Mouse (Mus musculus): Measurements from ENCODE around the gene Lrrc46. TPM values are rescaled to one million over a fixed set of nuclear protein-coding genes. Genes with fewer than 3 reads are reported as not detected.
A peak's percentile ranks its signal among the peaks of the same experiment; 100 is the strongest.

Lrrc46 gene
- polyA plus RNA-seq, 1 experiment from 2014 or later = 1.5 TPM

DNA sequence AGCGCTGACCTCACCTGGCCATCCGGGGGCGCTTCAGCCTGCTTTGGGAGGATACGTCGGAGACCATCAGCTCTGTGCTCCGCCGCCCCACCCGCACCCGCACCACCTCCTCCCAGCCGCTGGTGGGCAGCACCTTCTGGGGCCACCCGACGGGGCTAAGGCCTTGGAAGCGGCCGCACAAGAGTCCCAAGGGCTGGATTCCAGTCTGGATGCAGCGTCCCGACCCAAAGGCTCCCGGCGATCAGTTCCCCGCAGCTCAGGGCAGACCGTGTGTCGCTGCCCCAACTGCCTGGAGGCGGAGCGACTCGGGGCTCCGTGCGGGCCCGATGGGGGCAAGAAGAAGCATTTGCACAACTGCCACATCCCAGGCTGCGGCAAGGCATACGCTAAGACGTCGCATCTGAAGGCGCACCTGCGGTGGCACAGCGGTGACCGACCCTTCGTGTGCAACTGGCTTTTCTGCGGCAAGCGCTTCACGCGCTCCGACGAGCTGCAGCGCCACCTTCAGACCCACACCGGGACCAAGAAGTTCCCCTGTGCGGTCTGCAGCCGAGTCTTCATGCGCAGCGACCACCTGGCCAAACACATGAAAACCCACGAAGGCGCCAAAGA, 19.2 kb downstream of the Lrrc46 start:
- no peaks in the 10 kb centered on the region for H3K9me3 ChIP-seq (ENCODE audit: low read depth, low read length)
- DNase-seq (peak; percentile 87), ATAC-seq (ENCODE audit: insufficient read depth) (peak; percentile 48)
- H3K27me3 ChIP-seq (ENCODE audit: insufficient read depth, low read length) = peaks cover 69% of the 10 kb centered on the region
- peaks cover 20% of the 10 kb centered on the region for H3K4me1 ChIP-seq (ENCODE audit: insufficient read depth)
- peak overlapping the region; percentile 88 for H3K4me2 ChIP-seq
- H3K36me3 ChIP-seq (ENCODE audit: insufficient read depth) = no peaks in the 10 kb centered on the region
- WGBS = under 1% methylated on average over 50 of the region's 50 CpGs
- peak; percentile 81 for TF ChIP-seq CTCF (IDR thresholded peaks at IDR 0.05; ENCODE audit: low read depth)
- peak overlapping the region; percentile 52 for H3K4me3 ChIP-seq (ENCODE audit: low read depth, low read length)
- H3K27ac ChIP-seq (ENCODE audit: low read depth) = no peak overlapping the region
- H3K9ac ChIP-seq = peak overlapping the region; percentile 54

DNA sequence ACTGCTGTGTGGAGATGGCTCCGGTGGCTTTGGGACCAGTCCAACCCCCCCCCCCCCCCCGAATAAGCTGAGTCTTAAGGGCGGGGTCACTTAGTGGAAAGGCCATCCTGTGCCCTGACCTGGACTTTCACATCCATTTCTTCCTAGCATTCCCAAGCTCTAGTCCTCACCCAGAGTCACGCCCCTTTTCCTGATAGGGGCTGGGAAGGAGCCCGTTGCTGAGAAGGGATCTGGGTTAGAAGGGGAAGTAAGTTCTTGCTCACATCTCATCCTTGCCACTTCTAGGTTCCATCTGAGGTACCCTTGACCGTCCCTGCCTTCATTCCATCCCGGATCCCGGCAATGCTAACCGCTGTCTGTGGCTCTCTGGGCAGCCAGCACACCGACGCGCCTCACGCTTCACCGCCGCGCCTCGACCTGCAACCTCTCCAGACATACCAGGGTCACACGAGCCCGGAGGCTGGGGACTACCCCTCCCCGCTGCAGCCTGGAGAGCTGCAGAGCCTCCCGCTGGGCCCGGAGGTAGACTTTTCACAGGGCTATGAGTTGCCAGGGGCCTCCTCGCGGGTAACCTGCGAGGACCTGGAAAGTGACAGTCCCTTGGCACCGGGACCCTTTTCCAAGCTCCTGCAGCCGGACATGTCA, 20.0 kb downstream of the Lrrc46 start:
- peak overlapping the region; percentile 88 for H3K4me2 ChIP-seq
- peak; percentile 34 for DNase-seq
- no peaks in the 10 kb centered on the region for H3K36me3 ChIP-seq (ENCODE audit: insufficient read depth)
- H3K4me3 ChIP-seq (ENCODE audit: low read depth, low read length) = peak overlapping the region; percentile 52
- H3K9ac ChIP-seq = no peak overlapping the region; the same call in 1 of the 2 replicates
- no peak for ATAC-seq (ENCODE audit: insufficient read depth)
- H3K9me3 ChIP-seq (ENCODE audit: low read depth, low read length) = no peaks in the 10 kb centered on the region
- peaks cover 20% of the 10 kb centered on the region for H3K4me1 ChIP-seq (ENCODE audit: insufficient read depth)
- WGBS = 2% methylated on average over 27 of the region's 27 CpGs
- H3K27me3 ChIP-seq (ENCODE audit: insufficient read depth, low read length) = peaks cover 77% of the 10 kb centered on the region
- TF ChIP-seq CTCF (IDR thresholded peaks at IDR 0.05; ENCODE audit: low read depth) = no peak
- H3K27ac ChIP-seq (ENCODE audit: low read depth) = no peak overlapping the region

DNA sequence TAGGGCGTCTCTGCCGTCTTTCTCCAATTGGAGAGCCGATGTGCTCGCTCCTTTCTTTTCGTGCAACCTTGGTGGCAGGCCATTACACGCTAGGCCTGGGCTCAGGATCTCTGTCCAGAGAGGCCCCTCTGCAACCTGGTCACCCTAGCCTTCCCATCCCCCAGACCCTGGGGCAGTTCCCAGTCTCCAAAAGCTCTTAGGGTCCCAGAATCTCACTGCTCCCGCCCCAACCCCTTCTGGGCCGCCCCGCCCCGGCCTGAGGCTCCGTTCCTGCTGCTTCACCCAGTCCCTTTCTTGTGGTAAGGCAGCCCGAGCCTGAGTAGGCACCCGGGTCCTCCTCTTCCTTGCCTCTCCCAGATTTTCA, 21.9 kb downstream of the Lrrc46 start:
- DNase-seq (peak; percentile 17), ATAC-seq (ENCODE audit: insufficient read depth) (no peak)
- no peak overlapping the region for H3K9ac ChIP-seq
- no peaks in the 10 kb centered on the region for H3K9me3 ChIP-seq (ENCODE audit: low read depth, low read length)
- H3K27me3 ChIP-seq (ENCODE audit: insufficient read depth, low read length) = peaks cover 89% of the 10 kb centered on the region
- peak overlapping the region; percentile 67 for H3K4me2 ChIP-seq
- no peaks in the 10 kb centered on the region for H3K36me3 ChIP-seq (ENCODE audit: insufficient read depth)
- peak overlapping the region; percentile 38; the same call in 1 of the 2 replicates for H3K4me3 ChIP-seq (ENCODE audit: low read depth, low read length)
- peaks cover 10% of the 10 kb centered on the region; the same call in 1 of the 2 replicates for H3K4me1 ChIP-seq (ENCODE audit: insufficient read depth)
- TF ChIP-seq CTCF (IDR thresholded peaks at IDR 0.05; ENCODE audit: low read depth) = no peak
- no peak overlapping the region for H3K27ac ChIP-seq (ENCODE audit: low read depth)
- 14% methylated on average over 13 of the region's 13 CpGs for WGBS

DNA sequence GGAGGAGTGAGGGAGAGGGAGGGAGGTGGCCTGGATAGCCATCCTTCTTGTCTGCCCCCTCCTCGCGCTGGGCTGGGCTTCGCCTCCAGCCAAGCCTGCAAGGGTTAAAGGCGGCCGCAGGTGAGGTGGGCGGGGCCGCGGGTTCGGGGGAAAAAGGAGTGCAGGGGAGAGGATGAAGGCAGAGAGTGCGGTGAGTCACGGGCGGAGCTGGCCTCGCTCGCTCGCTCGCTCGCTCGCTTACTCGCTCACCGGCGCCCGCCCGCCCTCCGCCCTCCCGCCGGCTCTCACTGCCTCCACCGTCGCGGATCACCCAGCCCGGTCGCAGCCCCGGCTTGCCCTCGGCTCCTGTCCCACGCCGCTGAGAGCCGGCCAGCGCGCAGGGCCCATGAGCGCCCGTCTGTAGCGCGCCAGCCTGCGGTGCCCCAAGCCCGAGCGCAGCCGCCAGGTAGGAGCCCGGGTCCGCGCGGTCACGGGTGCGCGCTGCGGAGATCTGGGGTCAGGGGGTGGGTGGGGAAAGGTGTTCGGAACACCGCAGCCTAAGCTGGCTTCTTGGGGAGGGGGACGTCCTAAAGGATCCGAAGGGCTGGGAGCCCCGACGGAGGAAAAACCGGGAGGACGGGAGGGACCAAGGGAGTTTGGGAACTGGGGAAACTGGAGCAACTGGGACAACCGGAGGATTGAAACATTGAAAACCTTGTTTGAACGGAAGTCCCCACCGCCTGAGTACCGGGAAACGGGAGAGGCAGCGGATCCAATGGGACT, 22.4 kb downstream of the Lrrc46 start:
- TF ChIP-seq CTCF (IDR thresholded peaks at IDR 0.05; ENCODE audit: low read depth) = no peak
- 1% methylated on average over 54 of the region's 68 CpGs for WGBS

DNA sequence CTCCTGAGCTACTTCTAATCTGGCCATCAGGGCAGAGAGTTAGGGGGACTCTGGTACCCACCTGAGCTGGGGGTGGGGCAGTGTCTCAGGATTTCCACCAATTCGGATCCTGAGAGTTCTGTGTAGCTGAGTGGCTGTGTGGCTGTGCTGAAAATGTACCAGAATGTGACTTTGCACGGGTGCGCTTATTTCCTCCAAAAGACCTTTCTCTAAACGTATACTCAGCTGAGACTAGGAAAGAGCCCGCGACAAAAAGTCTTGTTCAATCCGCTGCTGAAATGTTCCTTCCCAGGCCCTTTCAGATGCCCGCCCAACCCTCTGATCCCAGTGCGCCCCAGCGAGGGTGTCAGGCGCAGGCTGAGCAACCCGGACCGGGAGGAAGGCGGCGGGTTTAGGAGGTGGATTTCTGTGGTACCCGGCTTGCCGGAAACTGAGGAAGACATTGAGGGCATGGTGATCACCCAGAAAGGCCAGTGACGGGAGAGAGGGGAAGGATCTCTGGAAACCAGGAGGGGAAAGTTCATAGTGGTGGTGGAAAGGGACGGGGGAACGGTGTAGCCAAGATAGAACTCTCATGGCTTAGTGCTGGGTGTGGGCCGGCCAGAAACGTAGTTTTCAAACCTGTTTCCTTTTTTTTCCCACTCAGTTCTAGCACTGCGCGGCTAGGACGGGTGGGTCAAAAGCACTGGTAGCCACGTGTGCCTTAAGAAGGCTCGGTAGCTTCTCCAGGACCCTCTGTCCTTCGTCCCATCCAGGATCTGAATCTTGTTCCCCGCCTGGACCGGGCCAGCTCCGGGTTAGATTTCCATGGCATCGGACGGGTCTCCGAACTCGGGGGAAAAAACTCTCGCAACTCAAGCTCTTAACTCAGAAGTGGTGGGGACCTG, 23.3 kb downstream of the Lrrc46 start:
- Histone ChIP-seq H3K9ac (no peak overlapping the region; the same call in 1 of the 2 replicates), H3K9me3 (ENCODE audit: low read depth, low read length) (no peaks in the 10 kb centered on the region), H3K4me1 (ENCODE audit: insufficient read depth) (peaks cover 12% of the 10 kb centered on the region; the same call in 1 of the 2 replicates), H3K36me3 (ENCODE audit: insufficient read depth) (no peaks in the 10 kb centered on the region), H3K4me3 (ENCODE audit: low read depth, low read length) (peak overlapping the region; percentile 38), H3K4me2 (peak overlapping the region; percentile 67), H3K27me3 (ENCODE audit: insufficient read depth, low read length) (peaks cover 78% of the 10 kb centered on the region), H3K27ac (ENCODE audit: low read depth) (no peak overlapping the region)
- 2% methylated on average over 36 of the region's 36 CpGs for WGBS
- ATAC-seq (ENCODE audit: insufficient read depth) (no peak), DNase-seq (peak; percentile 42)
- TF ChIP-seq CTCF (IDR thresholded peaks at IDR 0.05; ENCODE audit: low read depth) = no peak

More for the DNA sequence above, 22.4 kb downstream of the Lrrc46 start:
- H3K27ac ChIP-seq (ENCODE audit: low read depth) = no peak overlapping the region
- peak overlapping the region; percentile 38 for H3K4me3 ChIP-seq (ENCODE audit: low read depth, low read length)
- no peaks in the 10 kb centered on the region for H3K36me3 ChIP-seq (ENCODE audit: insufficient read depth)
- H3K4me1 ChIP-seq (ENCODE audit: insufficient read depth) = peaks cover 10% of the 10 kb centered on the region; the same call in 1 of the 2 replicates
- peak overlapping the region; percentile 43 for H3K9ac ChIP-seq
- peak overlapping the region; percentile 67 for H3K4me2 ChIP-seq
- H3K27me3 ChIP-seq (ENCODE audit: insufficient read depth, low read length) = peaks cover 85% of the 10 kb centered on the region
- no peaks in the 10 kb centered on the region for H3K9me3 ChIP-seq (ENCODE audit: low read depth, low read length)
- DNase-seq (peak; percentile 50), ATAC-seq (ENCODE audit: insufficient read depth) (no peak; the same call in 1 of the 2 replicates)

DNA sequence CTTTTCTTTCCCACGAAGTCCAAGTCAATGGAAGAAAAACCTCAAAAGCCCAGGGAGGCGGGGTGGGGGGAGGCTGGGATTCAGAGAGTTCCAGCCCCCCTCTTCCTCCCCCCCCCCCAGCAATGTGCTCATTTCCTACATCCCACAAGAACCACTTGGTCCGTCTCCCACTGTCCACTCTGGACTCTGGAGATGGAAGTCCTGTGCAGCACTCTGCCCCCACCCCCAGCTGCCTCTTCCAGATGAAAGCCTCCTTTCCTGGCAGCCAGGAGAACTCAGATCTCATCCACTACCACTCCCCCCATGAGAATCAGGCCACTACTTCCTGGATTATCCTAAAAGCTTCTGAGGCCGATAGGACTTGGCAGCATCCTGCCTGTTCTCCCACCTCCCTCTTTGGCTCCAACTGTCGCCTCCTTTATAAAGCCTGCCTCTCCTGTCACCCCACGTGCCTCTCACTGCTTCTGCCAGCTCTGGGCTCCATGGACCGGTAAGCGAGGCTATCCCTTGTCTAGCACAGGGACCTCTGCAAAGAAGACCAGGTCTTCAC, 28.0 kb downstream of the Lrrc46 start, which contains the start of gene Sp6:
TSS of gene Sp6 (plus strand) at position 274 of the 550 bp plus-strand sequence.
- WGBS = 16% methylated on average over 8 of the region's 8 CpGs
- Histone ChIP-seq H3K27ac (ENCODE audit: low read depth) (peak within 1 kb of the TSS; percentile 9; the same call in 1 of the 2 replicates), H3K9me3 (ENCODE audit: low read depth, low read length) (no peaks in the 10 kb centered on the region), H3K36me3 (ENCODE audit: insufficient read depth) (no peaks in the 10 kb centered on the region), H3K4me3 (ENCODE audit: low read depth, low read length) (no peak within 1 kb of the TSS), H3K4me2 (no peak within 1 kb of the TSS), H3K9ac (no peak within 1 kb of the TSS), H3K4me1 (ENCODE audit: insufficient read depth) (0 out of 2 replicates have a peak, but pooled peaks cover 2% of the 10 kb centered on the region), H3K27me3 (ENCODE audit: insufficient read depth, low read length) (peaks cover 35% of the 10 kb centered on the region)
- TF ChIP-seq CTCF (IDR thresholded peaks at IDR 0.05; ENCODE audit: low read depth) = no peak
- DNase-seq (peak; percentile 48), ATAC-seq (ENCODE audit: insufficient read depth) (peak; percentile 73; the same call in 1 of the 2 replicates)
